Mouse (Mus musculus) brain, embryonic 14.5 days (tissue): ENCODE measurements around the gene Mmp27.

Source experiments
- CTCF ChIP-seq: fragments of 200-500 bp; IDR thresholded peaks from 2 replicates; pipeline ENCODE4 v1.5.1; 2012; ENCODE audit warnings: inconsistent platforms, mild to moderate bottlenecking, moderate library complexity, borderline replicate concordance; ENCODE audit not compliant: insufficient read depth, insufficient read length; ENCODE audit errors: extremely low read depth
- POLR2A ChIP-seq: fragments of 200-500 bp; IDR thresholded peaks from 2 replicates; pipeline ENCODE4 v1.6.1; 2012; ENCODE audit warnings: mild to moderate bottlenecking, inconsistent platforms, borderline replicate concordance; ENCODE audit not compliant: poor library complexity, insufficient read depth, insufficient read length, severe bottlenecking; ENCODE audit errors: extremely low read depth

DNA sequence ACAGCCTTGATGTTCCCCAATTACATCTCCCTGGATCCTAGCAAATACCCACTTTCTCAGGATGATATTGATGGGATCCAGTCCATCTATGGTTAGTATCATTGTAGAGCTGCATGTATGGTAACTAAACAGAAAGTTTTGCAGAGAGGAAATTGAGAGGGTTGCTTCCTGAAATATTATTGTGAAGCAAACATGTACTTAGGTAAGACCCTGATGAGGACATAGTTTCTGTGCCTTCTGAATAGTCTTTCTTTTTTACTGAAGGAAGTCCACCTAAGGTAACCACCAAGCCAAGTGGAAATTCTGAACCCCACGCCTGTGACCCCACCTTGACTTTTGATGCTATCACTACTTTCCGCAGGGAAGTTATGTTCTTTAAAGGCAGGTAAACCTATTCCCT lies 6.2 kb downstream of the Mmp27 start:
- TF ChIP-seq CTCF (no peak), POLR2A (no peak)
